Comparison of ENCODE assay signal across 13 mouse cellular contexts in the genomic region with DNA sequence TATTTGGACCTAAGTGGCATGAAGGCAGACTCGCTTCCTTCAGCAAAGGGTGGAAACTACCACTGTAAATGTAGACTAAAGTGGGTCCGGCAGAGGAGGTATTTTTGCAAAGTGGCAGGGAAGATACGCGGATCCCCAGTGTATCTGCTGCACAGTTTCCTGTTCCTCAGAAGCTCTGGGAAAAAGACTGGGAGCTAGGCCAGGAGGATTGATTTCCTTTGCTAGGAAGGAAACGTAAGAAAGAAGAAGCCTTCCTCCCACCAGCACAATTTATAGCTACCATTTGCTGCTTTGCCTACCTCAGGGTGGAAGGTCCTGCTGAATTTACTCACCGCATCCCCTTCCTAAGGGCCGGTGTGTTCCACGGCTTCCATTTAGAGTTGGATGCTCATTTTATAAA.
"Had no signal": no experiment of that assay in that cellular context is flagged by ENCODE, and none has a peak within 500 bp of the region (broad histone marks: within the 10 kb centered on the region; RNA-seq: fewer than 3 reads in every experiment).

No protein-coding gene starts in this region.

- DNase-seq: lung, adult 18-20 months; lung, embryonic 14.5 days; lung, postnatal 10 days; lung, postnatal 4 days; midbrain, embryonic 14.5 days; retina, postnatal 1 day; right cerebral cortex, postnatal 25 days; right cerebral cortex, postnatal 4 days; spleen, adult 18-20 months; thymus, adult 18-20 months; thymus, postnatal 14 days; thymus, postnatal 36 days had no signal

- ATAC-seq: midbrain, embryonic 16.5 days had no signal
